Mouse (Mus musculus) induced T-regulatory cell, adult 2 months (primary cell): ENCODE results near the gene Iqcf1.

Source experiments
- DNase-seq: peaks from one replicate; pipeline ENCODE4 v3.0.0-alpha.2; 2012; ENCODE audit warnings: low read depth

The Iqcf1 gene

GRCm38 (mm10) chr9:106465571-106466200 lies 34.1 kb upstream of the Iqcf1 start, which contains the start of gene Gpr62:
Gene Gpr62 (minus strand): TSS chr9:106465938.
- no peak for DNase-seq

GRCm38 (mm10) chr9:106466721-106467120 lies 33.0 kb upstream of the Iqcf1 start:
- DNase-seq = no peak

GRCm38 (mm10) chr9:106467746-106468145 lies 32.0 kb upstream of the Iqcf1 start:
- DNase-seq = no peak

DNA sequence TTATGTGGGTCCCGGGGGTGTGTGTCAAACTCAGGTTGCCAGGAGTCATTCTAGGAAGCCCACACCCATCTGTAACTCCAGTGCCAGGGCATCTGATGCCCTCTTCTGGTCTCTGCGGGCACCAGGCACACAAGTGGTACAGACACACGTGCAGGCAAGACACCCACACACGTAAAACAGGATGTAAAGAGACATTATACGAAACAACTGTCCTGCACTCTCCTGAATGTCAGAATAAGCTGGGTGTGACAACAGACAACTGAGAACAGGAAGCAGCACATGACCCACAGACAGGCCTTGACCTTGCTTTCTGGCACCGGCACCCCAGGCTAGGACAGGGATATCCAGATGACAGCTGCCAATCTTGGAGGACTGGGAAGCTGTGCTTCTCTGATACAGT lies 30.4 kb upstream of the Iqcf1 start:
- DNase-seq = peak; percentile 62

- peak; percentile 35 for DNase-seq
Measured at GRCm38 (mm10) chr9:106469776-106470175, 30.0 kb upstream of the Iqcf1 start.

DNA sequence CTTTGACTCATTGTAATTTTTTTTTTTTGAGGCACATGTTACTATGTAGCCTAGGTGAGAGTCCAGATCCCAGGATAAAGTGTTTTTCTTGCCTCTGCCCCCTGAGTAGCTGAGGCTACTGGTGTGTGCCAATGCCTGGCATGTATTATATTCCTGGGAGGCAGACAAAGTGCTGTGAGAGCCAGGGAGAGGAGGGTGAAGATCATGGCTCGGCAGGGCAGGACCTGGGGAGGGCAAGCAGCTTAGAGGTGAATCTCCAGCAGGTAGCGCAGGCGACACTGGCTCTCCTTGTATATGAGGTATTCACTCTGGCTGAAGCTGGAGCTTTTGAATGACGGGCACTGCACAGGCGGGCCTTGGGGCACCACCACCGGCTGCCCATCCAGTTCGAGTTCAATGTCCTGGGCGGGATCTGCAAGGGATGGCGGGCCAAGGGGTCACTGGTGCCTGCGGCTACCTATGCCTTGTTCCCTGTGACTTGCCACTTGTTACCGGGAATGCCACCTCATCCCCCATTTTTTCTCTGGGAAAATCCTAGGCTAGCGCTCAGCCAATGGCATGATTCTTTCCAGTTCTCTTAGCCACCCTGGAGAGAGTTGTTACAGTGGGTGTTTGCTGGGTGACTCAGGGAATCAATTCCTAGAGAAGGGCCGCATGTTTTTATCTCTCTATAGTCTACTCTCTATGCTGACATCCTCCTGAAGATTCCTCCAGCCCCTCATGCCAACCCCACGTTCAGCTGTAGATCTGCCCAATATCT lies 28.6 kb upstream of the Iqcf1 start:
- no peak for DNase-seq

- no peak for DNase-seq
Measured at GRCm38 (mm10) chr9:106471892-106472291, 27.9 kb upstream of the Iqcf1 start.

DNA sequence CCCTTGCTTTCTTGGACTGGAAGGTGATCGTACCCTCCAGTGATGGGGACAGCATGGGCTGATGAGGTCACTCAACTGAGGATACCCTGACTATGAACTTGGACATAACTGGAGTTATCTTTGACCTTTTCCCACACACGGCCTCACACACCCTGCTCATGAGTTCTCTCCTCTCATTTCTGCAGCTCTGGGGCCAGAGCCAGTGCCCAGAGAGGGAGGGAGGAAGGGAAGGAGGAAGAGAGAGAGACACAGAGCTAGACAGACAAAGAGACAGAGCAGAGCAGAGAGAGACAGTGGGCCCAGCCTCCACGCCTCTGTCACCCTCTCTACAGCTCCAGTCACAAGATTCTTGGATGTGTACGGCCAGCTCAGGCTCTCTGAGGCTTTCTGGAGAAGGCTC lies 27.4 kb upstream of the Iqcf1 start:
- no peak for DNase-seq

GRCm38 (mm10) chr9:106473081-106473752 lies 26.6 kb upstream of the Iqcf1 start:
- no peak for DNase-seq

- no peak for DNase-seq
Measured at GRCm38 (mm10) chr9:106473753-106474105, 26.0 kb upstream of the Iqcf1 start.

DNA sequence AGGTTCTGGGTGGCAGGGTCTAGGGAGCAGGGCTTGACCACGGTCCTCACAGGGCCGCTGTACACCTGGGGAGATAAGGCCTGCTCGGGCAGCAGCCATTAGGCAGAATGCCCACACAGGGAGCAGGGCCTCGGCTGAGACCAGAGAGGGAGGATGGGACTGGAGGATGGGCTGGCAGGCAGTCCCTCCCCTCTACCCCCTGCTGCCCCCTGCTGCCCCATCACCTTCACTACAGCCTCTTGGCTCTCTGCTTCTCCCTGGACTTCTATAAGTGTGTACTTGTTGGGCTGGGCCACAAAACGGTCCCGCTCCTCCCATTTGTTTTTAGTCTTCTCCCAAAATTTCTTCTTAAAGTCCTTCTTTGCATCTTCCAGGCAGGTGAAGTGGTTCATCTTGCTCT lies 25.3 kb upstream of the Iqcf1 start:
- peak; percentile 80 for DNase-seq

GRCm38 (mm10) chr9:106475046-106475445 lies 24.7 kb upstream of the Iqcf1 start:
- DNase-seq = peak; percentile 31

- DNase-seq = no peak
Measured at GRCm38 (mm10) chr9:106475663-106476001, 24.1 kb upstream of the Iqcf1 start, which contains the start of gene Rrp9. Gene Rrp9 (plus strand): TSS chr9:106475963.

- DNase-seq = peak; percentile 84
Measured at GRCm38 (mm10) chr9:106476002-106476923, 23.5 kb upstream of the Iqcf1 start.

DNA sequence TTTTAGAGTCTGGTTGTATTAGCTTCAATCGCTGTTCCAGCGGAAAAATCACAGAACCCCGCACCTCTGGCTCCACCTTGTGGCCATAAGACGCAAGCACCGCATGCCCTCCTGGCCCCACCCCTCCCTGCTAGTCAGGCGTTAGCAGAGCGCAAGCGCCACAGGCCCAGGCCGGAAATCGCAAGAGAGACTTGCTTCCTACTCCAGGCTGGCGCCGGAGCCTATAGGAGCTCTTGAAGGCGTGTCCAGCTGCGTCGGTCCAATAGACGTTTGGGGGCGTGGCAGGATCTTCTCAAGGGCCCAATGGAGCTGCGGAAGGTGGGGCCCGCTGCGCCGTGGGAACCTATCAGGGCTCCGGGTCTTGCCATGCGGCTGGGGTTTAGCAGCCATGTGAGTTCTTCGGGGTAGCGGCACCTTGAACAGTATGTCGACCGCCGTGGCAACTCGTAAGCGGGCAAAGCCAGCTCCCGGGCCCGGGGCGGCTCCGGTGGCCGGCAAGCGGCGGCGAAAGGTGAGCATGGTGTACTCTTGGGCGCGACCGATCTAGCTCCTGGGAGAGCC lies 22.8 kb upstream of the Iqcf1 start, which contains the start of gene Parp3:
Gene Parp3 (minus strand): TSS at position 26 of the 561 bp plus-strand sequence.
- DNase-seq = peak; percentile 100

DNA sequence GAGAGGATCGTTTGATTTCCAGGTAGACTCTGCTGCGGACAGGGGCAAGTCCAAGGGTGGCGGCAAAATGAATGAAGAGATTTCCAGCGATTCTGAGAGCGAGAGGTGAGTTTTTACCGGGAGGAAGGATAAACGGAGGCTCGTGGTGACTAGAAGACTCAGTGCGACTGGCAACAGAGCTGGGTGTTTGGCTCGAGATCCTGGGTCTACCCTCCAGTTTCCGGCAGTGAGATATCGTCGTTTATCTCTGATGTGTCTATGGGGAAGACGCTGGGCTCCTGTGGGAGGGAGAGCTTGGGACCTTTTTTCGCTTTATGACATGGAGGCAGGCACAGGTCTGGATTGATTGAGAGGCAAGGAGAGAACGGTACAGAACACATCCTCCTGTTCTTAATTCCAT lies 22.1 kb upstream of the Iqcf1 start:
- peak; percentile 54 for DNase-seq

GRCm38 (mm10) chr9:106478101-106478500 lies 21.7 kb upstream of the Iqcf1 start:
- DNase-seq = no peak

DNA sequence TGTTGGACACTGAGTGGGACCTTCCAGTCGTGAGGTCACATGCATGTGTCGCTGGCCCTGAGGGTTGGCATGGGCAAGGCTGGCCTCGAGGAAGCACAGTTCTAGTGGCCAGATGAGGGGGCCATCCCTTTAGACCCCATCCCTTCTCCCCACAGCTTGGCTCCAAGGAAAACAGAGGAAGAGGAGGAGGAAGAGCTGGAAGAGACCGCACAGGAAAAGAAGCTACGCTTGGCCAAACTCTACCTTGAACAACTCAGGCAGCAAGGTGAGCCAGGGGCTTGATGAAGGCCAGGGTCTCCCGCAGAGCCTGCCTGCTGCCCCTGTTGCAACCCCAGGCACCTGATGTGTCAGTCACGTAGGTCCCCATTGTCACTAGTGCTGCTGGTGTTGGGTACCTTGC lies 19.2 kb upstream of the Iqcf1 start:
- no peak for DNase-seq

DNA sequence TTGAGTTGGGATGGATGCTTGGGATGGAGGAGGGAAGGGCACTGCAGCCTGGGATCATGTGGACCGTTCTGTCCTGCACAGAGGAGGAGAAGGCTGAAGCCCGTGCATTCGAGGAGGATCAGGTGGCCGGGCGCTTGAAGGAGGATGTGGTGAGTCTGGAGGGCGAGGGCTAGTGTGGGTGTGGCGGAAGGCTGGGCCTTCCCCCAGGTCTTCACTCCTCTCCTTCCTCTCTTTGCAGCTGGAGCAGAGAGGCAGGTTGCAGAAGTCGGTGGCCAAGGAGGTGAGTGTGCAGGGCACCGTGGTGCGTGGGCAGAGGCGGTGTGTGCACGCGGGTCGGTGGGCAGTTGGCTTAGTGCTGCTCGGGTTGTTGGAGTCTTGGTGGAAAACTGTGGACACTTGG lies 18.7 kb upstream of the Iqcf1 start:
- DNase-seq = peak; percentile 28

DNA sequence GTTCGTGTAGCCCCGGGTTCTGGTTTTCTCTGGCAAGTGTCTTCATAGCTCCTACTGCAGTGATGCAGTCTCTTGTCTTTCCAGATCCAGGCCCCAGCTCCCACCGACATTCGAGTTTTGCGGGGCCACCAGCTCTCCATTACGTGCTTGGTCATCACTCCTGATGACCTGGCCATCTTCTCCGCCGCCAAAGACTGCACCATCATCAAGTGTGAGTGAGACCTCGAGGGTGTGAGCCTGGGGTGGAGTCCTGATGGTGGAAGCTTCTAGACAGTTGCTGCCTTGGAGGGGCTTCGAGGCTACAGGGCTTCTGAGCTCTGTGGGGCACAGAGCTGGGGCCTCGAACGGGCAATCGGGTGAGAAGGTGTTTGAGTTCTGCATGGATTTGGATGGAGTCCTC lies 18.1 kb upstream of the Iqcf1 start:
- no peak for DNase-seq

- no peak for DNase-seq
Measured at GRCm38 (mm10) chr9:106482578-106483115, 17.1 kb upstream of the Iqcf1 start.
